Mouse (Mus musculus): ENCODE measurements at regions not wholly inside any gene's neighbourhood (a gene's known extent, or its start where the extent isn't known, plus 50 kb on each side); places are given as distances from the start of the nearest gene placed in this dataset.

DNA sequence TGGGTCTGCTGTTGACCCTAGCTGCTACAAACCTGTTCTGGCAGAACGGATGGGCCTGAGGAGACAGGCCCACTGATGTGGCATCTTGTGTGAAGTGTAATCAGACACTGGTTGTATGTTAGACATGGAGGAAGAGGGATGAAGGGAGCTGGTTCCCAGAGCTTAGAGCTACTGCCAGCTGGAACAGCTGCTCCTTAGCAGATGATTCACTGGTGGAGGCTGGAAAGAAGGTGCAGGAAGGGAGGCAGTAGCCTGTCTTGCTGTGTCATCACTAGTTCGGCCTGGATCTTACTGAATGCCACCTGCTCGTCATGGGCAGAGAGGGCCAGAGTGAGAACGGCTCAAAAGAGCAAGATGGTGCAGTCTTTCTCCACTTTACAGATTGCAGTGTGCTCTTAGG is 130.6 kb downstream of the Zfp945 start:
- TF ChIP-seq POLR2A (IDR thresholded peaks at IDR 0.05; ENCODE audit: borderline replicate concordance, extremely low read depth, insufficient read depth, insufficient read length), result no peak
- no peak for DNase-seq (ENCODE audit: low spot score)
- whole genome bisulfite sequencing, result 91% methylated on average over 4 of the region's 4 CpGs
- Histone ChIP-seq H3K27ac (replicated peaks; ENCODE audit: low read depth, low read length) (no peak overlapping the region), H3K4me3 (replicated peaks; ENCODE audit: low read length) (no peak overlapping the region), H3K9me3 (ENCODE audit: control insufficient read depth, low read length) (peaks cover 16% of the 10 kb centered on the region), H3K4me2 (replicated peaks; ENCODE audit: low read depth, low read length, severe bottlenecking) (no peak overlapping the region), H3K27me3 (ENCODE audit: control insufficient read depth, insufficient read depth, low read length) (no peaks in the 10 kb centered on the region), H3K9ac (ENCODE audit: low read depth, low read length, severe bottlenecking) (no peak overlapping the region), H3K36me3 (ENCODE audit: control insufficient read depth, insufficient read depth, low read length) (peaks cover 12% of the 10 kb centered on the region), H3K4me1 (ENCODE audit: control insufficient read depth, insufficient read depth, low read length) (no peaks in the 10 kb centered on the region)
- ATAC-seq (ENCODE audit: low FRiP score, low read depth), result no peak

Measured in limb, embryonic 14.5 days (tissue).